Mouse (Mus musculus) hindbrain, embryonic 13.5 days (tissue): ENCODE data around the gene Piezo1. TPM values are rescaled to one million over a fixed set of nuclear protein-coding genes. Genes with fewer than 3 reads are reported as not detected.

Experiments
- ATAC-seq: fragments of 200-750 bp; cut with Nextera tagmentation; 2 replicates; pipeline ENCODE4 v1.8.0; 2017; ENCODE audit warnings: moderate TSS enrichment; ENCODE audit not compliant: low FRiP score
- H3K27ac ChIP-seq: fragments of 300-500 bp; sonication (generic); 2 replicates; pipeline ENCODE4 v1.5.1; 2015; ENCODE audit warnings: inconsistent platforms, mild to moderate bottlenecking, moderate library complexity
- H3K27me3 ChIP-seq: fragments of 300-500 bp; sonication (generic); 2 replicates; pipeline ENCODE4 v1.6.1; 2015; ENCODE audit warnings: mild to moderate bottlenecking, inconsistent platforms
- H3K36me3 ChIP-seq: fragments of 300-500 bp; sonication (generic); 2 replicates; pipeline ENCODE4 v1.6.1; 2015; ENCODE audit warnings: mild to moderate bottlenecking, inconsistent platforms
- H3K4me1 ChIP-seq: fragments of 300-500 bp; sonication (generic); replicated peaks from 2 replicates; pipeline ENCODE4 v1.6.1; 2015; ENCODE audit warnings: inconsistent platforms
- H3K4me2 ChIP-seq: fragments of 300-500 bp; sonication (generic); 2 replicates; pipeline ENCODE4 v1.6.1; 2015; ENCODE audit warnings: inconsistent platforms, mild to moderate bottlenecking, moderate library complexity
- H3K4me3 ChIP-seq: fragments of 300-500 bp; sonication (generic); 2 replicates; pipeline ENCODE4 v1.5.1; 2015; ENCODE audit warnings: mild to moderate bottlenecking, inconsistent platforms
- H3K9ac ChIP-seq: fragments of 300-500 bp; sonication (generic); 2 replicates; pipeline ENCODE4 v1.6.1; 2015; ENCODE audit warnings: mild to moderate bottlenecking, inconsistent platforms
- H3K9me3 ChIP-seq: fragments of 300-500 bp; sonication (generic); 2 replicates; pipeline ENCODE4 v1.6.1; 2016; ENCODE audit warnings: inconsistent platforms
- WGBS: fragments of 180-500 bp; shearing (Covaris S2); methylation state at CpG from one replicate; pipeline ENCODE4 v1.1.7; 2015; 5-methylcytosine and 5-hydroxymethylcytosine counted together
- polyA plus RNA-seq: library from polyadenylated mRNA; unstranded; fragments of >200 nt; fragmentation: Nextera tagmentation; extraction: Ambion mirVana; gene quantifications from 2 replicates; pipeline ENCODE4 v1.2.1, GENCODE M21; 2015

Gene Piezo1
- polyA plus RNA-seq, 1 experiment from 2014 or later = 3.2 TPM

DNA sequence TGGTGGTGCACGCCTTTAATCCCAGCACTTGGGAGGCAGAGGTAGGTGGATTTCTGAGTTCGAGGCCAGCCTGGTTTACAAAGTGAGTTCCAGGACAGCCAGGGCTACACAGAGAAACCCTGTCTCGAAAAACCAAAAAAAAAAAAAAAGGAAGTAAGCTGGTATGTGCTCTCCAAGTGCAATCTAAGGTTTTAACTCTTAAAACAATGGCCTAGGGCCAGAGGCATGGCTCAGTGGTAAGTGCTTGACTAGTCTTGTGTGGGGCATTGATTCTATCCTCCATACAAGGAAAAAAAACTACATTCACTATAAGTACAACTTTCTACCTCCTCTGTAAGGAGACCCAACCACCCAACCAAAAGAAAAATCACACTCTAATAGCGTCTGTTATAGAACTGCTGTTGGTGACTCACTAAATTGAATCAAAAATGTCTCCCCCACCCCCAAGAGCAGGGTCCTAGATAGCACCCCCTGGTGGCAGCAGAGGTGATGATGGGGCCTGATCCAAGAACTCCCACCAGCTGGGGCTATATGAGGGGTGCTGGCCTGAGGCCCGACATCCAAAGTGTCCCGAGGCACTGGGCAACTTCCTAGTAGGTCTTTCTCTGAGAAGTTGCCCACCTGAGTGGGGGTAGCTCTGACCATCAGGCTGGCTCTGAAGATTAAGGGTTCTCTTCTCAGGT, 91.8 kb downstream of the Piezo1 start:
- no peaks in the 10 kb centered on the region for H3K36me3 ChIP-seq
- H3K27me3 ChIP-seq = peaks cover 90% of the 10 kb centered on the region
- no peak overlapping the region for H3K9ac ChIP-seq
- no peaks in the 10 kb centered on the region for H3K9me3 ChIP-seq
- no peak overlapping the region for H3K4me2 ChIP-seq
- 59% methylated on average over 6 of the region's 6 CpGs for WGBS
- no peak overlapping the region for H3K27ac ChIP-seq
- H3K4me3 ChIP-seq = no peak overlapping the region
- ATAC-seq = no peak
- peaks cover 15% of the 10 kb centered on the region for H3K4me1 ChIP-seq

GRCm38 (mm10) chr8:122457171-122457570, 94.0 kb downstream of the Piezo1 start:
- no peak overlapping the region for H3K4me2 ChIP-seq
- no peak overlapping the region for H3K9ac ChIP-seq
- peaks cover 71% of the 10 kb centered on the region for H3K27me3 ChIP-seq
- 81% methylated on average over 11 of the region's 11 CpGs for whole genome bisulfite sequencing
- H3K36me3 ChIP-seq = no peaks in the 10 kb centered on the region
- H3K4me1 ChIP-seq = peaks cover 15% of the 10 kb centered on the region
- H3K4me3 ChIP-seq = no peak overlapping the region
- no peak for ATAC-seq
- no peak overlapping the region for H3K27ac ChIP-seq
- no peaks in the 10 kb centered on the region for H3K9me3 ChIP-seq

- Histone ChIP-seq H3K27ac (no peak overlapping the region), H3K9me3 (no peaks in the 10 kb centered on the region), H3K36me3 (no peaks in the 10 kb centered on the region), H3K4me3 (no peak overlapping the region), H3K4me2 (no peak overlapping the region), H3K4me1 (no peaks in the 10 kb centered on the region), H3K27me3 (peaks cover 46% of the 10 kb centered on the region), H3K9ac (no peak overlapping the region)
- no peak for ATAC-seq
- WGBS = 84% methylated on average over 6 of the region's 6 CpGs
Measured at GRCm38 (mm10) chr8:122454409-122454808, 96.7 kb downstream of the Piezo1 start.

GRCm38 (mm10) chr8:122452154-122452553, 99.0 kb downstream of the Piezo1 start:
- whole genome bisulfite sequencing = 89% methylated on average over 10 of the region's 10 CpGs
- H3K9me3 ChIP-seq = no peaks in the 10 kb centered on the region
- no peak for ATAC-seq
- H3K9ac ChIP-seq = no peak overlapping the region
- H3K4me2 ChIP-seq = no peak overlapping the region
- H3K4me1 ChIP-seq = no peaks in the 10 kb centered on the region
- H3K4me3 ChIP-seq = no peak overlapping the region
- no peaks in the 10 kb centered on the region for H3K36me3 ChIP-seq
- H3K27ac ChIP-seq = no peak overlapping the region
- peaks cover 25% of the 10 kb centered on the region for H3K27me3 ChIP-seq

DNA sequence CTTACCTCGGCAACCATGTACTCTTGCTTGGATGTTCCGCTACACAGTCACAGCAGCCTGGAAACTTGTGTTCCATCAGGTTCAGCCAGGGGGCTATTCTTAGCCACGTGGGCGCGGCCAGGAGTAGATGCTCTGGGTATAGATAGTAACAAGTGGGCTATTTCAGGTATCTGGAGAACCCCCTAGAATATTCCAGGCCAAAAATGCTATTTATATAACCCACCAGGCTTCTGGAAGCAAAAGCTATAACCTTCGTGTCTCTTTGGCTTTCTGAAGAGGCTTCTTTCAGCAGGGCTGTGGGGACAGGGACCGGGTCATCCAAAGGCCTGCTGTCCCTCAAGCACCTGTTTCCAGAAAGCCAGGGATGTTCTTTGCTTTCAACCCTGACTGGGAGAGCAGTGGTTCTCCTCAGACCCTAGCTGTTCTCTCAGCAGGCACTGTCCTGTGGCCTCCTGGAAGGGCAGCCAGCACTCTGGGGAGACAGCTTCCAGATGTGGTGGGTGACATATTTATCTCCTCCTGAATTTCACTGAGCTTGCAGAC, 99.9 kb downstream of the Piezo1 start:
- Histone ChIP-seq H3K4me2 (no peak overlapping the region), H3K9me3 (no peaks in the 10 kb centered on the region), H3K36me3 (no peaks in the 10 kb centered on the region), H3K27ac (no peak overlapping the region), H3K9ac (no peak overlapping the region), H3K27me3 (peaks cover 15% of the 10 kb centered on the region; the same call in 1 of the 2 replicates), H3K4me3 (no peak overlapping the region), H3K4me1 (peaks cover 4% of the 10 kb centered on the region; the same call in 1 of the 2 replicates)
- no peak for ATAC-seq
- WGBS = 85% methylated on average over 7 of the region's 7 CpGs

DNA sequence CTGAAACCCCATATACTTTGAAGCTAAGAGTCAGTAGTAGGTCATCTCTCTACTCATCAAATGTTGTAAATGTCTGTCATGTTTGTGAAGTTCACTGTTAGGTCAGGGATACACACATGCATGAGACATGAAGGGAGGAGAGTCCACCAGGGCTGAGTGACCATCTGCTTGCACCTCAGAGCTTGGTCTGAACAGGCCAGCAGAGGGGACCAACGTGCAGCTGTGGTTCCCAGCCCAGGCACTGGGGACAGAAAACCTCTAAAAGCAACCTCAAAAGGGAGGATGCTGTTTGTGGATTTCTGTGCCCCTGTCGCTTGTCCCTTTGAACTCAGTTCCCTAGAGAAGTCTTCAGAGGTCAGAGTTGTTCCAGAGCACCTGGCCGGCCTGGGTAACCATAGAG, 105.9 kb downstream of the Piezo1 start:
- Histone ChIP-seq H3K4me2 (peak overlapping the region; percentile 95), H3K4me3 (peak overlapping the region; percentile 71), H3K36me3 (no peaks in the 10 kb centered on the region), H3K27me3 (0 out of 2 replicates have a peak, but pooled peaks cover 3% of the 10 kb centered on the region), H3K4me1 (peaks cover 41% of the 10 kb centered on the region), H3K27ac (peak overlapping the region; percentile 98), H3K9me3 (no peaks in the 10 kb centered on the region), H3K9ac (peak overlapping the region; percentile 89; the same call in 1 of the 2 replicates)
- WGBS = 61% methylated on average over 3 of the region's 3 CpGs
- ATAC-seq = no peak

DNA sequence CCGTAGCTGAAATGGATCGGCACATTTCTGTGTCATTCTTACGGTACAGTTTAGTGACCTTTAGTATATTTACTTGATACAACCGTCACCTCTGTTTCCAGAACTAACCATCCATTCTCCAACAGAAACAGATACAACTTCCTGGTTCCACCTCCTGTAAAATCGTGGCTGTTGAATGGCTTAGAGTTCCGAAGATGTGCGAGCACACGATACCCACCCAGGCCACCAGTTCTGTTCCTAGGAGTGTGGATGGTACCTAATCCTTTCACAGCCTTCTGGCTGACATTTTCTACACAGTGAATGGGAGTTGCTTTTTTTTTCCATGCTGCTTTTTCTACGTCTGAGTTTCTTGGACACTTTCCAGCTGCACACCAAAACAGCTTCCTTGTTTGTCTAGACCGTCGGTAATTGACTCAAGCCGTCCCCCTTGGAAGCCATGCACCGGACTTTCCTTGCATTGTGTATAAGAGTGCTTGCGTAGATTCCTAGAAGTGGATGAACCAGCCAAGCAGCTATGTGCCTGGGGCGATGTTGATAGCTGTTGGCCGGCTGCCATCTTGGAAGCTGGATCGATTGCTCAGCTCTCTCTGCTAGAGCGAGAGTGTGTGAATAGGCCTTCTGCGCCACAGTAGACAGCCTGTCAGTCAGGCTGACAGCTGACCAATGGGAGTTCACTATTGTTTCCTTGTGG, 106.9 kb downstream of the Piezo1 start:
- peak; percentile 33 for ATAC-seq
- Histone ChIP-seq H3K27me3 (no peaks in the 10 kb centered on the region), H3K9me3 (no peaks in the 10 kb centered on the region), H3K4me2 (peak overlapping the region; percentile 95), H3K27ac (peak overlapping the region; percentile 98), H3K4me3 (peak overlapping the region; percentile 71), H3K9ac (peak overlapping the region; percentile 89), H3K4me1 (peaks cover 41% of the 10 kb centered on the region), H3K36me3 (peaks cover 9% of the 10 kb centered on the region)
- WGBS = 17% methylated on average over 19 of the region's 19 CpGs

DNA sequence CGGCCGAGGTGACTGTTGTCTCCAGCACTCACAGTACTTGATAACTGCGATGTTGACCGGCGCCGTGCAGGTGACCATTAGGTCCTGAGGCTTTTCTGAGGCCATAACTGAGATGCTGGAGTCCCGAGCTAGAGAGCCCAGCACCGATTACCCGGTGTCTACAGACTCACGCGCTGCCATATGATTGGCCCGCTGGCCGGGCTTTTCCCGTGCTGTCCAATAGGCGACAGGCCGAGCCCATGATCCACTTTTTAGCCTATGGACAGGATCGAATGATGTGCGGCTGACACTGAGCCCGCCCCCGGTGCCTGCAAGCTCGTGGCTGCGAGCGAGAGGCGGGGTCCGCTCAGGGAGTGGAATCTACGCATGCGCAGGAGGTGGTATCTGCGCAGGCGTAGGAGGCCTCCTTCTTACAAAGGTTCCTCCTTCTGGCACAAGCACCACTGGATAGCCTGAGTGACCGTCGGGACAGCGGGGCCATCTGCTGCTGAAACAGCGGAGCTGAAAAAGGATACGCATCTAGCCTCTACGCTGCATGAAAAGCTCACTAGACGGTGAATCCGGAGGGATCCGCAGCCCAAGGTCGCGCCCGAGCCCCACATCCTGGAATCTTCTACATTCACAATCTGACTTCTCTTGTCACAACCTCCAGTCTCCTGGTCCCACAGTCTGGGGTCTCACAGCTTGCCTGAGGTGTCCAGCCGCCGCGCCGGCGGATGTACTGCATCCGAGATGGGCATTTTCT, 107.7 kb downstream of the Piezo1 start, which contains the start of gene Mvd:
TSS of gene Mvd (minus strand) at position 161 of the 745 bp plus-strand sequence.
- Histone ChIP-seq H3K4me2 (peak within 1 kb of the TSS; percentile 95), H3K27ac (peak within 1 kb of the TSS; percentile 98), H3K4me3 (peak within 1 kb of the TSS; percentile 71), H3K36me3 (peaks cover 15% of the 10 kb centered on the region), H3K9me3 (no peaks in the 10 kb centered on the region), H3K4me1 (peaks cover 41% of the 10 kb centered on the region), H3K27me3 (no peaks in the 10 kb centered on the region), H3K9ac (peak within 1 kb of the TSS; percentile 89)
- peak; percentile 98 for ATAC-seq
- WGBS = 0% methylated on average over 47 of the region's 47 CpGs

GRCm38 (mm10) chr8:122442781-122443180, 108.3 kb downstream of the Piezo1 start:
- H3K4me3 ChIP-seq = peak overlapping the region; percentile 71
- ATAC-seq = no peak; the same call in 1 of the 2 replicates
- H3K9ac ChIP-seq = peak overlapping the region; percentile 87
- under 1% methylated on average over 12 of the region's 12 CpGs for WGBS
- H3K27ac ChIP-seq = peak overlapping the region; percentile 98
- H3K4me1 ChIP-seq = peaks cover 41% of the 10 kb centered on the region
- no peaks in the 10 kb centered on the region for H3K27me3 ChIP-seq
- H3K9me3 ChIP-seq = no peaks in the 10 kb centered on the region
- peak overlapping the region; percentile 95 for H3K4me2 ChIP-seq
- H3K36me3 ChIP-seq = peaks cover 22% of the 10 kb centered on the region

DNA sequence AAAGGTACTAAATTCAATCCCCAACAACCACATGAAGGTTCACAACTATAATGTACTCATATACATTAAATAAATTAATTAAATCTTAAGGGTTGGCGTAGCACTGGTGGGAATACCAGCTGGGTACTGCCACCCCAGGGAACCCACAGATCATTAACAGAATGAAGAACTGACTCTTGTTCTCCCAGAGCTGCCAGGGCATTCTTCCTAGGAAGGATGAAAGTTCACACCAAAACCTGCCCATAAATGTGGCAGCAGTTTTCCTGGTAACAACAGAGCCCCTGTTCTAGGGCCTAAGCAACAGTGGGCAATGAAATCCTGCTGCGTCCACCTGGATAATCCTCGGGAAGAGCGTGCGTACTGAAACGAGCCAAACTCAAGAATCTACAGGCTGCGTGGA, 108.8 kb downstream of the Piezo1 start:
- Histone ChIP-seq H3K4me1 (peaks cover 41% of the 10 kb centered on the region), H3K4me2 (peak overlapping the region; percentile 95), H3K27ac (peak overlapping the region; percentile 98), H3K27me3 (no peaks in the 10 kb centered on the region), H3K36me3 (peaks cover 26% of the 10 kb centered on the region), H3K9ac (peak overlapping the region; percentile 87), H3K9me3 (no peaks in the 10 kb centered on the region), H3K4me3 (peak overlapping the region; percentile 71)
- no peak for ATAC-seq
- WGBS = 24% methylated on average over 7 of the region's 7 CpGs

GRCm38 (mm10) chr8:122441326-122441725, 109.8 kb downstream of the Piezo1 start:
- Histone ChIP-seq H3K4me1 (peaks cover 38% of the 10 kb centered on the region), H3K27me3 (no peaks in the 10 kb centered on the region), H3K4me3 (no peak overlapping the region), H3K9me3 (no peaks in the 10 kb centered on the region), H3K9ac (no peak overlapping the region), H3K27ac (no peak overlapping the region), H3K4me2 (no peak overlapping the region), H3K36me3 (peaks cover 37% of the 10 kb centered on the region)
- no peak for ATAC-seq
- WGBS = 95% methylated on average over 1 of the region's 1 CpGs

DNA sequence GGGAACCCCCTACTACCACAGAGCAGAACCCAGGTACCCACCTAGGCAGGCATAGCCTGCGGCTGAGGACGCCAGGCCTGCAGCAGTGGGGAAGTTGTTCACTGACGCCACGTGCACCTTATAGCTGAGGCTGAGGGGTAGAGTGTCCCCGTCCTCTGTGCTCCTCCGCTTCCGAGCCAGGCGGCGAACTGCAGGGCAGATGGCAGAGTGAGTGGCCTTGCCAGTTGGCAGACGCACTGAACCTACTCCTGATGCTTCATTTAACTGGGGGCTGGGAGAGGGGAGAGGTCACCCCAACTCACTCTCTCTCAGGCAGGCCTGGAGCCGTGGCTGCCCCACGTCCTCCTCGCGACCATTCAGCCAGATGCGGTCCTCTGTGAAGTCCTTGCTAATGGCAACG, 111.8 kb downstream of the Piezo1 start:
- H3K4me1 ChIP-seq = peaks cover 18% of the 10 kb centered on the region
- ATAC-seq = no peak
- 96% methylated on average over 16 of the region's 16 CpGs for WGBS
- no peaks in the 10 kb centered on the region for H3K27me3 ChIP-seq
- peaks cover 56% of the 10 kb centered on the region for H3K36me3 ChIP-seq
- no peak overlapping the region for H3K27ac ChIP-seq
- no peak overlapping the region for H3K9ac ChIP-seq
- H3K4me3 ChIP-seq = no peak overlapping the region
- H3K4me2 ChIP-seq = no peak overlapping the region
- no peaks in the 10 kb centered on the region; the same call in 1 of the 2 replicates for H3K9me3 ChIP-seq
